Mouse (Mus musculus) E14TG2a.4 (cell line): ENCODE measurements at regions not wholly inside any gene's neighbourhood (a gene's known extent, or its start where the extent isn't known, plus 50 kb on each side); places are given as distances from the start of the nearest gene placed in this dataset.

Source experiments
- H3K27me3 ChIP-seq: 2 replicates; pipeline ENCODE4 v1.6.1; 2014; ENCODE audit warnings: low read length, control low read depth; ENCODE audit not compliant: insufficient read depth
- H3K36me3 ChIP-seq: 2 replicates; pipeline ENCODE4 v1.6.1; 2014; ENCODE audit warnings: low read length, control low read depth; ENCODE audit not compliant: insufficient read depth
- H3K4me1 ChIP-seq: replicated peaks from 2 replicates; pipeline ENCODE4 v1.6.1; 2014; ENCODE audit warnings: low read depth, low read length, control low read depth
- H3K4me3 ChIP-seq: replicated peaks from 2 replicates; pipeline ENCODE4 v1.5.1; 2014; ENCODE audit warnings: mild to moderate bottlenecking, low read length
- H3K9me3 ChIP-seq: 2 replicates; pipeline ENCODE4 v1.6.1; 2014; ENCODE audit warnings: low read length, control low read depth
- CTCF ChIP-seq: conservative IDR thresholded peaks from 2 replicates; pipeline ENCODE4 v1.5.1; 2014; ENCODE audit warnings: low read length
- NANOG ChIP-seq: IDR thresholded peaks from 2 replicates; pipeline ENCODE4 v1.6.1; 2014; ENCODE audit warnings: borderline replicate concordance, low read length, mixed read lengths
- POU5F1 ChIP-seq: IDR thresholded peaks from 2 replicates; pipeline ENCODE4 v1.6.1; 2014; ENCODE audit warnings: low read length, borderline replicate concordance

DNA sequence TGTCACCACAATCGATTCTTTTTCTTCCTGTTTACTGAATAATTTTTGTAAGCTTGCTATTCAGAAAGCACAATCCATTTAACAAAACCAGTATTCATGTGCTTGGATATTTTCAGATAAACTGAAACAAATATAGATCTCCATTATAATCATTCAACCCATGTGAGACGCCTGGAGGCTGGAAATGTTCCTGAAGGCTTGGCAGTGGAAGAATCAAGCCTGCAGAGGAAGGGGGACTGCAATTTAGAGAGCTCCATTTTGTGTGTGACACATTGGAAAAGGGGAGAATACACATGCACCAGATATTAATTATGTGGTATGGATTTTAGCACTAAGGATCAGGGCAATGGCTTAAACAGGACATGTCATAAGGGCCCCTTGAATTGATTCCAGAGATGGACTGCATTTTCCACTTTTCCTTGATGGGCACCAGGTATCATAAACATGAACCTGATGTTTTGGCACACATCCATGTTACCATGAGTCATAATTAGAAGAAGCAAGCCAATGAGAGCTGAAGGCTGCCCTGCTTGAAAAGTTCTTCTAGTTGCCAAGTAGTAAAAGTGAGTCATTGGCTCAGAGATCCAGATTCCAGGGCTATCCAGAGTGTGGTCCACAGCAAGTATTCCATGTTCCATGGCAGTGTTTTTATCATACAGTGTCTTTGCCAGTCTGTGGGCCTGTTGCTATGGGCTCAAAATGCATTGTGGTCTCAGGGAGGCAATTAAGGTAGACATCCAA is 282.8 kb downstream of the Impad1 start:
- no peak overlapping the region for H3K4me3 ChIP-seq
- H3K9me3 ChIP-seq, result no peaks in the 10 kb centered on the region
- no peaks in the 10 kb centered on the region for H3K36me3 ChIP-seq
- H3K4me1 ChIP-seq, result no peaks in the 10 kb centered on the region
- TF ChIP-seq POU5F1 (no peak), NANOG (no peak), CTCF (no peak)
- no peaks in the 10 kb centered on the region for H3K27me3 ChIP-seq

- no peak overlapping the region for H3K4me3 ChIP-seq
- H3K4me1 ChIP-seq, result no peaks in the 10 kb centered on the region
- H3K9me3 ChIP-seq, result no peaks in the 10 kb centered on the region
- H3K36me3 ChIP-seq, result no peaks in the 10 kb centered on the region
- no peak for TF ChIP-seq NANOG
- TF ChIP-seq POU5F1, result no peak
- no peak for TF ChIP-seq CTCF
- no peaks in the 10 kb centered on the region for H3K27me3 ChIP-seq
These were observed 283.9 kb downstream of the Impad1 start for GRCm38 (mm10) chr4:4509296-4509695.

- no peaks in the 10 kb centered on the region for H3K27me3 ChIP-seq
- no peak overlapping the region for H3K4me3 ChIP-seq
- TF ChIP-seq POU5F1 (no peak), CTCF (no peak), NANOG (no peak)
- H3K9me3 ChIP-seq, result no peaks in the 10 kb centered on the region
- 0 out of 2 replicates have a peak, but pooled peaks cover 5% of the 10 kb centered on the region for H3K4me1 ChIP-seq
- H3K36me3 ChIP-seq, result no peaks in the 10 kb centered on the region
These were observed 296.0 kb downstream of the Impad1 start for GRCm38 (mm10) chr4:4497199-4497598.

DNA sequence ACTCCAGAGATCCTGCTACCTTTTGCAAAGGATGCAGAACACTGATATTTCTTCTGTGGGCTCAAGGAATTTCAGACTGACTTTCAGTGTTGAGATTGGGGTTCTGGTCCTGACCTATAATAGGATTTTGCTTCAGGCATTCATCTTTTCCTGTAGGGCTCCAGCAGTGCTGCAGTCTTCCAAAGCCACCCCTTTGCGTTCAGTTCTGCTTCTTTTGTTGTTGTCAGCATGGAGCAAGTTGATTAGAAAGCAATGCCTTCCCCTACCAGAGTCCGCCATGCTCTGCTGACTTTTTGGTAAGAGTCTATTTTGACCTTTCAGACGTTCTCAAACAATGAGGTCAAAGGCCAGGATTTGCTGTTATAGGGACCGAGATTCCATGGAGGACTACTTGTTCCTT is 297.0 kb downstream of the Impad1 start:
- no peak overlapping the region for H3K4me3 ChIP-seq
- no peaks in the 10 kb centered on the region for H3K27me3 ChIP-seq
- 0 out of 2 replicates have a peak, but pooled peaks cover 5% of the 10 kb centered on the region for H3K4me1 ChIP-seq
- H3K36me3 ChIP-seq, result no peaks in the 10 kb centered on the region
- TF ChIP-seq NANOG (no peak), CTCF (no peak), POU5F1 (no peak)
- no peaks in the 10 kb centered on the region for H3K9me3 ChIP-seq

DNA sequence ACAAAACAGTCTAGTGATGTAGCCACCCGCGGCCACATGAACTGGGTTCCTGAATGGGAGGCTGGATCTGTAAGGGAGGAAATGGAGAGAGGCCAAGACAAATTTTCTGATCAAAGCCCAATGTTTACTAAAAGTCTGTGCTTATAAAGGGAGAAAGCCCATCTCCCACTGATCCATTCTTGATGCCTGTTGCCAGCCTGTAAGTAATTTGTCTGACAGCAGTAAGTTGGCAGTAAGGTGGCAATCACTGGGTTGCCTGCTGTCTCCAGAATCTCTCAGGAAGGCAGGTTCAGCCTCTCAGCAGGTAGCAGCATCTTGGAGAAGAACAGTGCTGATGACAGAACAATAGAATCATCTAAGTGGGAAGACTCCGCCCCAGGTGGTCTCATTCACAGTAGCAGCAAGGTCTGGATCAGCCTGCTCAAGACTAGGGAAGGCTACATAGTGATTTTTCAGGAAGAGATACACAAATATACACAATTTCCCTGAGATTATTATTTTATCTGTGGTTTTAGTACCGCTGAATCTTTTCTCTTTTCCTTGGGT is 327.9 kb downstream of the Impad1 start:
- Histone ChIP-seq H3K4me3 (no peak overlapping the region), H3K36me3 (no peaks in the 10 kb centered on the region), H3K9me3 (peaks cover 45% of the 10 kb centered on the region), H3K27me3 (no peaks in the 10 kb centered on the region), H3K4me1 (peaks cover 11% of the 10 kb centered on the region)
- TF ChIP-seq NANOG (peak; percentile 81), CTCF (no peak), POU5F1 (no peak)

DNA sequence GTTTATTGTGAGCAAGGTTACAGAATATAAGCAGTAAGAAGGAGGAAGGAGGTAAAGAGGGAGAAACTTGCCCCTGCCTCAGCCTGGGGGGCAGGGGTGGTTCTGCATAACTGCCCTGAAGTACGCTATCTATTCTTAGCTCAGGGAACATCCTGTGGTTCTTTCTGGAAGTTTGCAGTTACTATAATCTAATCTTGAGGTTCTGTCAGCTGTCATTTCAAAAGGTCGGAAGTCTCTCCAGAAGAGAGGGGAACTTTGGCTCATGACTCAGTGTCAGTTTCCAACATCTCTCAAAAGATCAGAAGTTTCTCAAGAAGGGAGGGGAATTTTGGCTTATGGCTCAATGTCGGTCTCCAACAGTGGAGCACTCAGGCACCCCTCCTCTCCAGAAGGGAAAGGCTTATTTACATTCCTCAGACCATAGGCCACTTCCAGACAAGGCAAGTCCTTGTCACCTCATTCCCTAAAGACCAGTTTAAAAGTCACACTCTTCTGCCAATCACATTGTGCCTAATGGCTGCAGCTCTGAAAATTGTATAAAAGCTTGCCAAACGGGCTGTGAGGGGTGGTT is 328.9 kb downstream of the Impad1 start:
- no peaks in the 10 kb centered on the region for H3K36me3 ChIP-seq
- peaks cover 11% of the 10 kb centered on the region for H3K4me1 ChIP-seq
- H3K9me3 ChIP-seq, result peaks cover 53% of the 10 kb centered on the region
- TF ChIP-seq NANOG (no peak), CTCF (no peak), POU5F1 (no peak)
- no peaks in the 10 kb centered on the region for H3K27me3 ChIP-seq
- H3K4me3 ChIP-seq, result no peak overlapping the region

DNA sequence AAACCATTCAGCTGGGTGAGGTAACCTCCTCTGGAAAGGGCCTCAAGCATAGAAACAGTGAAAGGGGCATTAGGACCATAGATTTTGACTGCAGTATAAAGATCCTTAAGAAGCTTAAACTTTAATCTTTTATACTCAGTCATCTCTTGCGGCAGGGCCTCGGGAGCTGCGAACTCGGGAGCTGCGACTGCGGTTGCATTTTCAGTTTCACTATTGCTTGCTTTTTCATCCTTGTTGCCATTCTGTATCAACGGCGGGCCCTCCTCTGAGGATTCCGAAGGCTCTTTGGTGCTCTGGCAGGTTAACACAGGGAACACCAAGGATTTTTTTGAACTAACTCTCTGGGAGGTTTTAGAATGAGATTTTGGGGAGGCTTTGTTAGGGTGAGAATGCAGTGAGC is 333.9 kb downstream of the Impad1 start:
- Histone ChIP-seq H3K27me3 (no peaks in the 10 kb centered on the region), H3K4me1 (no peaks in the 10 kb centered on the region), H3K4me3 (no peak overlapping the region), H3K36me3 (no peaks in the 10 kb centered on the region), H3K9me3 (peaks cover 46% of the 10 kb centered on the region)
- TF ChIP-seq POU5F1, result no peak
- no peak for TF ChIP-seq CTCF
- no peak for TF ChIP-seq NANOG

DNA sequence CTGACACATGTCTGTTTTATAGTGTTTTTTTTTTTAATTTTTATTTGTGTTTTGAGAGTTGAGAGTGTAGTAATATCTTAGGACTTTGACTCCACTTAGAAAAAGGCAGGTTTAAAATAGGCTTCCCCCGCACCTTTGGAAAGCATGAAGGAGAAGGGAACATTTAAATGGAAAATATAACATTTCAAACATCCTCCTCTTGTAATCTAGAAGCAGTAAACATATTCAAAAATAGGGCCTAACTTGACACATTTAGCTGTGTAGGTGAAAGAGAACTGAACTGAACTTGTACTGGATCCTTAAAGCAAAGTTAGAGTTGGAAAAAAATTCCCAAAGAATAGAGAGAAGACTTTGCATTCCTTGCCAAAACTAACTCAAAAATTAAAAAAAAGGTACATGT is 343.1 kb downstream of the Impad1 start:
- no peaks in the 10 kb centered on the region for H3K27me3 ChIP-seq
- no peaks in the 10 kb centered on the region for H3K36me3 ChIP-seq
- H3K4me1 ChIP-seq, result peaks cover 10% of the 10 kb centered on the region
- TF ChIP-seq CTCF (no peak), NANOG (no peak), POU5F1 (no peak)
- H3K9me3 ChIP-seq, result no peaks in the 10 kb centered on the region
- no peak overlapping the region for H3K4me3 ChIP-seq

- Histone ChIP-seq H3K36me3 (no peaks in the 10 kb centered on the region), H3K9me3 (no peaks in the 10 kb centered on the region), H3K4me3 (no peak overlapping the region), H3K27me3 (no peaks in the 10 kb centered on the region), H3K4me1 (peaks cover 33% of the 10 kb centered on the region)
- TF ChIP-seq POU5F1 (no peak), CTCF (no peak), NANOG (no peak)
These were observed 350.5 kb downstream of the Impad1 start for GRCm38 (mm10) chr4:4442650-4443049.
